Mouse (Mus musculus) bone marrow macrophage, adult 2 months (primary cell): ENCODE measurements at regions not wholly inside any gene's neighbourhood (a gene's known extent, or its start where the extent isn't known, plus 50 kb on each side); places are given as distances from the start of the nearest gene placed in this dataset.

ENCODE experiments used
- H3K27ac ChIP-seq: 2 replicates; pipeline ENCODE4 v1.5.1; 2012; ENCODE audit warnings: low read depth, low read length; ENCODE audit not compliant: insufficient read depth
- H3K4me1 ChIP-seq: 2 replicates; pipeline ENCODE4 v1.6.1; 2012; ENCODE audit warnings: low read length; ENCODE audit not compliant: control insufficient read depth, insufficient read depth
- H3K4me3 ChIP-seq: 2 replicates; pipeline ENCODE4 v1.5.1; 2012; ENCODE audit warnings: mild to moderate bottlenecking, low read length, moderate library complexity; ENCODE audit not compliant: insufficient read depth
- CTCF ChIP-seq: IDR thresholded peaks from 2 replicates; pipeline ENCODE4 v1.5.1; 2012; ENCODE audit warnings: low read depth, mild to moderate bottlenecking, low read length, moderate library complexity
- POLR2A ChIP-seq: IDR thresholded peaks from 2 replicates; pipeline ENCODE4 v1.6.1; 2012; ENCODE audit warnings: mild to moderate bottlenecking, low read depth, low read length, borderline replicate concordance

GRCm38 (mm10) chr14:61665815-61666214 lies 58.6 kb downstream of the Kcnrg start:
- no peak overlapping the region for H3K4me3 ChIP-seq
- peak overlapping the region; percentile 52 for H3K27ac ChIP-seq
- TF ChIP-seq CTCF (no peak), POLR2A (no peak)
- peaks cover 46% of the 10 kb centered on the region for H3K4me1 ChIP-seq

- no peak overlapping the region for H3K4me3 ChIP-seq
- TF ChIP-seq CTCF (no peak), POLR2A (no peak)
- no peak overlapping the region for H3K27ac ChIP-seq
- peaks cover 51% of the 10 kb centered on the region for H3K4me1 ChIP-seq
Observed at GRCm38 (mm10) chr14:61673184-61673583, 65.9 kb downstream of the Kcnrg start.

- Histone ChIP-seq H3K4me3 (no peak overlapping the region), H3K4me1 (peaks cover 44% of the 10 kb centered on the region), H3K27ac (no peak overlapping the region)
- no peak for TF ChIP-seq CTCF
- no peak for TF ChIP-seq POLR2A
Observed at GRCm38 (mm10) chr14:61678107-61678506, 70.8 kb downstream of the Kcnrg start.

- peak overlapping the region; percentile 82 for H3K4me3 ChIP-seq
- peaks cover 39% of the 10 kb centered on the region for H3K4me1 ChIP-seq
- H3K27ac ChIP-seq = peak overlapping the region; percentile 99
- TF ChIP-seq CTCF = no peak
Observed at GRCm38 (mm10) chr14:61680818-61681707, 73.8 kb downstream of the Kcnrg start.

GRCm38 (mm10) chr14:61681708-61682701 lies 74.7 kb downstream of the Kcnrg start:
- peak overlapping the region; percentile 99 for H3K27ac ChIP-seq
- peaks cover 31% of the 10 kb centered on the region for H3K4me1 ChIP-seq
- TF ChIP-seq CTCF = no peak
- TF ChIP-seq POLR2A = no peak
- peak overlapping the region; percentile 92 for H3K4me3 ChIP-seq

GRCm38 (mm10) chr14:61682721-61683355 lies 75.6 kb downstream of the Kcnrg start:
- no peak for TF ChIP-seq POLR2A
- no peak for TF ChIP-seq CTCF
- peaks cover 25% of the 10 kb centered on the region for H3K4me1 ChIP-seq
- H3K4me3 ChIP-seq = peak overlapping the region; percentile 92
- H3K27ac ChIP-seq = peak overlapping the region; percentile 99

GRCm38 (mm10) chr14:61683356-61683740 lies 76.1 kb downstream of the Kcnrg start:
- Histone ChIP-seq H3K27ac (peak overlapping the region; percentile 99), H3K4me1 (peaks cover 23% of the 10 kb centered on the region), H3K4me3 (peak overlapping the region; percentile 92)
- TF ChIP-seq CTCF = no peak
- no peak for TF ChIP-seq POLR2A

- Histone ChIP-seq H3K27ac (peak overlapping the region; percentile 99), H3K4me3 (peak overlapping the region; percentile 92), H3K4me1 (peaks cover 20% of the 10 kb centered on the region)
- TF ChIP-seq CTCF (no peak), POLR2A (no peak)
Observed at GRCm38 (mm10) chr14:61683791-61684411, 76.6 kb downstream of the Kcnrg start.

- Histone ChIP-seq H3K4me3 (peak overlapping the region; percentile 92), H3K4me1 (peaks cover 14% of the 10 kb centered on the region), H3K27ac (peak overlapping the region; percentile 99)
- no peak for TF ChIP-seq POLR2A
- TF ChIP-seq CTCF = no peak
Observed at GRCm38 (mm10) chr14:61684473-61685230, 77.4 kb downstream of the Kcnrg start.
